Mouse (Mus musculus): ENCODE data around the gene Nr2f1. TPM values are rescaled to one million over a fixed set of nuclear protein-coding genes. Genes with fewer than 3 reads are reported as not detected.

Gene Nr2f1
- polyA plus RNA-seq, 1 experiment from 2014 or later = 61.2 TPM

GRCm38 (mm10) chr13:78174891-78175290 is 24.7 kb downstream of the Nr2f1 start:
- H3K9ac ChIP-seq = no peak overlapping the region
- WGBS = 41% methylated on average over 1 of the region's 1 CpGs
- H3K9me3 ChIP-seq = no peaks in the 10 kb centered on the region
- no peak overlapping the region for H3K4me3 ChIP-seq
- H3K36me3 ChIP-seq (replicated peaks) = no peaks in the 10 kb centered on the region
- H3K27ac ChIP-seq = no peak overlapping the region
- ATAC-seq (replicated peaks) = no peak
- H3K4me2 ChIP-seq = no peak overlapping the region
- H3K27me3 ChIP-seq (replicated peaks) = peaks cover 55% of the 10 kb centered on the region
- peaks cover 13% of the 10 kb centered on the region for H3K4me1 ChIP-seq

GRCm38 (mm10) chr13:78174191-78174590 is 25.4 kb downstream of the Nr2f1 start:
- Histone ChIP-seq H3K9me3 (no peaks in the 10 kb centered on the region), H3K9ac (no peak overlapping the region), H3K27me3 (replicated peaks) (peaks cover 56% of the 10 kb centered on the region), H3K4me1 (peaks cover 7% of the 10 kb centered on the region), H3K4me2 (no peak overlapping the region), H3K4me3 (no peak overlapping the region), H3K36me3 (replicated peaks) (no peaks in the 10 kb centered on the region), H3K27ac (no peak overlapping the region)
- ATAC-seq (replicated peaks) = no peak
- WGBS = 20% methylated on average over 3 of the region's 3 CpGs

DNA sequence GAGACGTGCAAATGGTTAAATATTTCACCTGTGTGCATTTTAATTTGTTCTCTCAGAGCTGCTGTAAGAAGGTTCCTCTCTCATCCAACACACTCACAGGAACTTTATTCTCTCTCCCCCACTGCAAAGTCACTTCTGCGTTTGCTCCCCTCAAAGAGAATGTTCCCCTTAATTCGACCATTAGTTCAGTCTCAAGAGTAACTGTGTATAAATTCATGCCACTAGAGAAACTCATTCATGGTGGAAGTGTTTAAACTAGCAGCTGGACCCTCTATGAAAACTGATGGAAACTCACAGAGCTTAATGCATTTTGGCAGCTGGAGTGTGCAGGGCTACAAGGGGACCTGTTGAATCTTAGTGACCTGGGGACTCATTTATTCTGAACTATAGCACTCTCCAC is 26.7 kb downstream of the Nr2f1 start:
- Histone ChIP-seq H3K9ac (no peak overlapping the region), H3K4me2 (no peak overlapping the region), H3K4me3 (no peak overlapping the region), H3K27ac (no peak overlapping the region), H3K4me1 (peaks cover 5% of the 10 kb centered on the region), H3K27me3 (replicated peaks) (peaks cover 59% of the 10 kb centered on the region), H3K36me3 (replicated peaks) (no peaks in the 10 kb centered on the region), H3K9me3 (no peaks in the 10 kb centered on the region)
- no peak for ATAC-seq (replicated peaks)
- 10% methylated on average over 3 of the region's 3 CpGs for WGBS

- peak; percentile 63; the same call in 1 of the 2 replicates for ATAC-seq (replicated peaks)
- 3% methylated on average over 17 of the region's 17 CpGs for WGBS
- peak overlapping the region; percentile 19 for H3K4me3 ChIP-seq
- H3K27ac ChIP-seq = peak overlapping the region; percentile 45
- peaks cover 5% of the 10 kb centered on the region for H3K4me1 ChIP-seq
- peak overlapping the region; percentile 40 for H3K4me2 ChIP-seq
- H3K36me3 ChIP-seq (replicated peaks) = no peaks in the 10 kb centered on the region
- 0 out of 2 replicates have a peak overlapping the region, but pooled peaks have one; percentile 5 for H3K9ac ChIP-seq
- H3K27me3 ChIP-seq (replicated peaks) = peaks cover 64% of the 10 kb centered on the region
- H3K9me3 ChIP-seq = no peaks in the 10 kb centered on the region
These were observed 27.4 kb downstream of the Nr2f1 start for GRCm38 (mm10) chr13:78171984-78172636.

GRCm38 (mm10) chr13:78171320-78171719 is 28.2 kb downstream of the Nr2f1 start:
- H3K4me3 ChIP-seq = peak overlapping the region; percentile 15; the same call in 1 of the 2 replicates
- peaks cover 61% of the 10 kb centered on the region for H3K27me3 ChIP-seq (replicated peaks)
- H3K4me1 ChIP-seq = peaks cover 5% of the 10 kb centered on the region
- WGBS = 4% methylated on average over 15 of the region's 15 CpGs
- H3K9ac ChIP-seq = no peak overlapping the region
- H3K27ac ChIP-seq = peak overlapping the region; percentile 62
- no peaks in the 10 kb centered on the region for H3K9me3 ChIP-seq
- peak overlapping the region; percentile 40 for H3K4me2 ChIP-seq
- ATAC-seq (replicated peaks) = peak; percentile 35; the same call in 1 of the 2 replicates
- no peaks in the 10 kb centered on the region for H3K36me3 ChIP-seq (replicated peaks)

- 19% methylated on average over 4 of the region's 4 CpGs for WGBS
- Histone ChIP-seq H3K36me3 (replicated peaks) (no peaks in the 10 kb centered on the region), H3K27me3 (replicated peaks) (peaks cover 58% of the 10 kb centered on the region), H3K9me3 (no peaks in the 10 kb centered on the region), H3K27ac (no peak overlapping the region), H3K4me3 (no peak overlapping the region), H3K4me2 (no peak overlapping the region), H3K4me1 (peaks cover 8% of the 10 kb centered on the region), H3K9ac (no peak overlapping the region)
- no peak for ATAC-seq (replicated peaks)
These were observed 31.4 kb downstream of the Nr2f1 start for GRCm38 (mm10) chr13:78168166-78168565.

DNA sequence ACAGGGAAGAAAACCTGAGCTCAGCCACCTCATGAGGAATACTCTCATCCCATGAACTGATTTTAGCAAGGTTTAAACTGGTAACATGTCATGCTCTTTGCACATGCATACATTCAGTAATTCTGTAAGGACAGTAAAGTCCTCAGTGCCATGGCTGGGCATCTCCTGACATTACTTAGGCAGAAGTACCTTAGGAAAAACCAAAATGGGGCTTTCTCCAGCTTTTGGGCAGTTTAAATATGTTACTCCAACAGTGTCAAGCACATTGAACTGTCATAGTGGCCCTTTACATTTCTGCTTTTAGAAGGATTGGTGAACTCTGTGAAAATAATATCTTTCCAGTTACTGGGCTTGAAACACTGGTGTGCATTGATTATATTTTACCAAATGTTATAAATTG is 34.6 kb downstream of the Nr2f1 start:
- Histone ChIP-seq H3K4me2 (no peak overlapping the region), H3K36me3 (replicated peaks) (no peaks in the 10 kb centered on the region), H3K4me3 (no peak overlapping the region), H3K27ac (peak overlapping the region; percentile 51), H3K9me3 (no peaks in the 10 kb centered on the region), H3K4me1 (peaks cover 12% of the 10 kb centered on the region), H3K9ac (no peak overlapping the region), H3K27me3 (replicated peaks) (peaks cover 42% of the 10 kb centered on the region)
- ATAC-seq (replicated peaks) = no peak

DNA sequence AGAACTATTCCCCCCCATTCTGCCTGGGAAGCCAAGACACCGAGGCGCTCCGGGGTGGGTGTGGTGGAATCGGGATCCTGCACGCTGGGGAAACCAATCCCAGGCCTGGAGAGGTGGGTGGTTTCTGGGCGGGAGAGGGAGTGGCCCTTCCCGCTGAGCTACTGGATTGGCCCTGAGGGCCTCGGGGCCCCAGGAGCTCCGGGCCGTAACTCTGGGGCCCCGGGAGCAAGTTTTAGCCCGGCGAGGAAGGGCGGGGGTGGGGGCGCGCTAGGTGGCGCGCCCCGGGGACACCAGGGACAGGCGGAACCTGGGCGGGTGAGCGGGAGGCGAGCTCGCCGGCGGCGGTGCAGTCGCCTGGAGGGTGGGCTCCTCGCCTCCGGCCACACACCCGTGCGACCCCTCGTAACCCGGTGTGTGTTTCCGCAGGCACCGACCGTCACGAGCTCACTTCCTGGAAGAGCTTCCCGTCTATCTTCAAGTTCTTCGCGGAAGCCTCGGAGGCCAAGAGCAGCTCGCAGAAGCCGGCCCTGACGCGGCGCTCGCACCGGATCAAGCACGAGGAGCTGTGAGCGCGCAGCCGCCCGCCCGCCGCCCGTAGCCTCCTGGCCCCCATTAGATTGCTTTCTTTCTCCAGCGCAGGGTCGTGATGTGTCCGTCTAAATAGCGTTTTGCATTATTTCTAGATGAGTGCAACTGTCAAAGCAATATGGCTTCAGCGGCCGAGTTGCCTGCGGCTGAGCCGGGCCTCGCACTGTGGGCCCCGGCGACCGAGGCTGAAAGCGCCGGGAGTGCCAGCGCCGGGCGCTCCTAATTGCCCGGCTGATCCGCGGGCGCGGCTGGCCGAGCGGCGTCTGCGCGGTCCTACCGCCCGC is 36.2 kb downstream of the Nr2f1 start:
- peak overlapping the region; percentile 71 for H3K9ac ChIP-seq
- no peaks in the 10 kb centered on the region for H3K36me3 ChIP-seq (replicated peaks)
- peaks cover 32% of the 10 kb centered on the region for H3K27me3 ChIP-seq (replicated peaks)
- ATAC-seq (replicated peaks) = peak; percentile 88
- H3K4me1 ChIP-seq = peaks cover 12% of the 10 kb centered on the region
- H3K4me3 ChIP-seq = peak overlapping the region; percentile 68
- H3K4me2 ChIP-seq = peak overlapping the region; percentile 91
- WGBS = under 1% methylated on average over 86 of the region's 86 CpGs
- peak overlapping the region; percentile 91 for H3K27ac ChIP-seq
- H3K9me3 ChIP-seq = no peaks in the 10 kb centered on the region

GRCm38 (mm10) chr13:78162149-78162548 is 37.4 kb downstream of the Nr2f1 start:
- Histone ChIP-seq H3K4me2 (peak overlapping the region; percentile 5; the same call in 1 of the 2 replicates), H3K9ac (no peak overlapping the region), H3K27me3 (replicated peaks) (peaks cover 20% of the 10 kb centered on the region), H3K4me3 (no peak overlapping the region), H3K9me3 (no peaks in the 10 kb centered on the region), H3K4me1 (peaks cover 12% of the 10 kb centered on the region), H3K36me3 (replicated peaks) (no peaks in the 10 kb centered on the region), H3K27ac (peak overlapping the region; percentile 16; the same call in 1 of the 2 replicates)
- peak; percentile 86 for ATAC-seq (replicated peaks)
- WGBS = 31% methylated on average over 2 of the region's 2 CpGs

DNA sequence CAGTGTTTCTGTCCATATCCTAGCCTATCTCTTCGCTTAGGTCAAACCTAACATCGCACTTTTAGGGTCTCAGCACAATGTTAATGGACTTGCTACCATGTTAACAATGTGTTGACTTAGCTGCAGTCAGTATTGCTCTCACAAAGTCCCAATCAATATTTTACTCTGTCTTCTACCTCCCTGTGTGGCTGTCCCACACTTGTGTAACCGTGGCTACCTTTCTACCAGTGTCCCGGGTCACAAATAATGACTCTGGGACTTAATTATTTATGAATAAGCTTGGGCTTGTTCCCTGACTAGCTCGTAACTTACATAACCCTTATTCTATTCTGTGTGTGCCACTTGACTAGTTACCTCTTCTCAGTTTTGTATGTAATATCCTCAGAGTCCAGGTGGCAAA is 42.1 kb downstream of the Nr2f1 start:
- H3K36me3 ChIP-seq (replicated peaks) = no peaks in the 10 kb centered on the region
- 84% methylated on average over 5 of the region's 5 CpGs for WGBS
- H3K4me3 ChIP-seq = no peak overlapping the region

More for the DNA sequence above, 42.1 kb downstream of the Nr2f1 start:
- Histone ChIP-seq H3K4me2 (no peak overlapping the region), H3K9ac (no peak overlapping the region), H3K9me3 (no peaks in the 10 kb centered on the region), H3K4me1 (peaks cover 5% of the 10 kb centered on the region; the same call in 1 of the 2 replicates), H3K27ac (no peak overlapping the region), H3K27me3 (replicated peaks) (no peaks in the 10 kb centered on the region)
- ATAC-seq (replicated peaks) = no peak
